Mouse (Mus musculus): ENCODE data around the gene Rab39. TPM values are rescaled to one million over a fixed set of nuclear protein-coding genes. Genes with fewer than 3 reads are reported as not detected.

The Rab39 gene
- polyA plus RNA-seq (2015; fragmentation: Nextera tagmentation; extraction: Ambion mirVana): 0.73 and 0.76 TPM in 2 replicates

DNA sequence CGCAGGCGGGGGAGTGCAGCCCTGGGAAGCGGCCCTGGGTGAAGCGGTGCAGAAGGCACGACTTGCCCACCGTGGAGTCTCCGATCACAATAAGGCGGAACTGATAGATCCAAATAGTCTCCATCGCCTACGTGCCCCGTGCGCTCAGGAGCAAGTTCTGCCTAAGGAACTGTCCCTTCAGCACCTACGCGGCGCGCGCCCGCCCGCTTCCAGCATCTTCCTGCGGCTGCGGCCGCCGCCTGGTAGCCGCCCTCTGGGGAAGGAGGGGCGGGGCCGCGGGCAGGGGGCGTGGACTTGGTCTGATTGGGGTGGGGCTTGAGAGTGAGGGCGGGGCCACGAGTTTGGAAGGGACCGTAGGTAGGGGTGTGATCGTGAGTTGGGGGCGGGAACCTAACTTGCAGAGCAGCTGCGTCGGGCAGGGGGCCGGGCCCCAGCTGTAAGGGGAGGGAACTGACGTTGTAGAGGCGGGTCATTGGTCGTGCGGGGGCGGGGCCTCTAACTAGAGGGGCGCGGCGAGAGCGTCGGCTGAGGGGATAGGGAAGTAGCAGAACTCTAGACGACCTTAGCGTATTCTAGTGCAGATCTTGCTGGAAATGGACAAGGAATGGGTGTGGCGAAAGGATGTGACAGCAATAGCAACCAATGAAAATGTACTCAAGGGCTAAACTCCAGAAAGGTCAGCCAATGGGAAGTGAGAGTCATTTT is at the start of gene Rab39:
TSS of gene Rab39 (minus strand) at position 241 of the 705 bp plus-strand sequence.
- Histone ChIP-seq H3K27me3 (ENCODE audit: control insufficient read depth, insufficient read depth, low read depth, low read length) (peaks cover 7% of the 10 kb centered on the region), H3K27ac (ENCODE audit: low read length) (no peak within 1 kb of the TSS), H3K4me3 (ENCODE audit: low read depth, low read length) (peak within 1 kb of the TSS; percentile 45), H3K4me1 (ENCODE audit: control insufficient read depth, low read depth, low read length) (peaks cover 2% of the 10 kb centered on the region), H3K4me2 (ENCODE audit: low read depth, low read length) (peak within 1 kb of the TSS; percentile 47), H3K9me3 (replicated peaks; ENCODE audit: control insufficient read depth, low read length) (no peaks in the 10 kb centered on the region), H3K36me3 (ENCODE audit: control insufficient read depth, insufficient read depth) (no peaks in the 10 kb centered on the region), H3K9ac (ENCODE audit: low read depth, low read length) (no peak within 1 kb of the TSS)
- peak; percentile 86 for ATAC-seq (ENCODE audit: low read depth)
- WGBS (ENCODE audit: insufficient replicate concordance): under 1% methylated on average over 46 of the region's 49 CpGs

- H3K9me3 ChIP-seq (replicated peaks; ENCODE audit: control insufficient read depth, low read length): no peaks in the 10 kb centered on the region
- H3K27ac ChIP-seq (ENCODE audit: low read length): no peak overlapping the region
- no peak for ATAC-seq (ENCODE audit: low read depth)
- H3K4me3 ChIP-seq (ENCODE audit: low read depth, low read length): no peak overlapping the region
- H3K36me3 ChIP-seq (ENCODE audit: control insufficient read depth, insufficient read depth): no peaks in the 10 kb centered on the region
- no peaks in the 10 kb centered on the region for H3K27me3 ChIP-seq (ENCODE audit: control insufficient read depth, insufficient read depth, low read depth, low read length)
- H3K4me1 ChIP-seq (ENCODE audit: control insufficient read depth, low read depth, low read length): no peaks in the 10 kb centered on the region
- no peak overlapping the region for H3K4me2 ChIP-seq (ENCODE audit: low read depth, low read length)
- H3K9ac ChIP-seq (ENCODE audit: low read depth, low read length): no peak overlapping the region
These were observed 48.8 kb upstream of the Rab39 start for GRCm38 (mm10) chr9:53754801-53755200.

- no peak for ATAC-seq (ENCODE audit: low read depth)
- H3K4me2 ChIP-seq (ENCODE audit: low read depth, low read length): no peak overlapping the region
- H3K36me3 ChIP-seq (ENCODE audit: control insufficient read depth, insufficient read depth): no peaks in the 10 kb centered on the region
- no peak overlapping the region for H3K27ac ChIP-seq (ENCODE audit: low read length)
- H3K27me3 ChIP-seq (ENCODE audit: control insufficient read depth, insufficient read depth, low read depth, low read length): no peaks in the 10 kb centered on the region
- no peak overlapping the region for H3K9ac ChIP-seq (ENCODE audit: low read depth, low read length)
- no peak overlapping the region for H3K4me3 ChIP-seq (ENCODE audit: low read depth, low read length)
- 25% methylated on average over 5 of the region's 5 CpGs for WGBS (ENCODE audit: insufficient replicate concordance)
- no peaks in the 10 kb centered on the region for H3K4me1 ChIP-seq (ENCODE audit: control insufficient read depth, low read depth, low read length)
- H3K9me3 ChIP-seq (replicated peaks; ENCODE audit: control insufficient read depth, low read length): no peaks in the 10 kb centered on the region
These were observed 44.9 kb upstream of the Rab39 start for GRCm38 (mm10) chr9:53750899-53751298.

DNA sequence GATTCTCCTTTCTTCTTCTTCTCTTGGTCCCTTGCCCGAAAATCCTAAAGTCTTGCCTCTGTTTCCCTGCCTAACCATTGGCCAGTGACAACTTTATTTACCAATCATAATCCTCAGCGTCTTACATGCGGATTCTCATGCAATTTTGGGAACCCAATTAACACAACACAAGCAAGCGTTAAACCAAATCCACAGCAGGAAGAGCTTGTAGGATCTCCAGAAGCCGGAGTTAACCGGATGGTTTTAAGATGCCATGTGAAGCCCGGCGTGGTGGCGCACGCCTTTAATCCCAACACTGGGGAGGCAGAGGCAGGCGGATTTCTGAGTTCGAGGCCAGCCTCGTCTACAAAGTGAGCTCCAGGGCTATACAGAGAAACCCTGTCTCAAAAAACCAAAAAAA is 44.4 kb upstream of the Rab39 start:
- Histone ChIP-seq H3K4me3 (ENCODE audit: low read depth, low read length) (no peak overlapping the region), H3K9ac (ENCODE audit: low read depth, low read length) (no peak overlapping the region), H3K9me3 (replicated peaks; ENCODE audit: control insufficient read depth, low read length) (no peaks in the 10 kb centered on the region), H3K4me1 (ENCODE audit: control insufficient read depth, low read depth, low read length) (no peaks in the 10 kb centered on the region), H3K27me3 (ENCODE audit: control insufficient read depth, insufficient read depth, low read depth, low read length) (no peaks in the 10 kb centered on the region), H3K36me3 (ENCODE audit: control insufficient read depth, insufficient read depth) (no peaks in the 10 kb centered on the region), H3K27ac (ENCODE audit: low read length) (no peak overlapping the region), H3K4me2 (ENCODE audit: low read depth, low read length) (no peak overlapping the region)
- ATAC-seq (ENCODE audit: low read depth): no peak
- WGBS (ENCODE audit: insufficient replicate concordance): 73% methylated on average over 13 of the region's 13 CpGs

- Histone ChIP-seq H3K27ac (ENCODE audit: low read length) (no peak overlapping the region), H3K36me3 (ENCODE audit: control insufficient read depth, insufficient read depth) (no peaks in the 10 kb centered on the region), H3K4me1 (ENCODE audit: control insufficient read depth, low read depth, low read length) (no peaks in the 10 kb centered on the region), H3K4me2 (ENCODE audit: low read depth, low read length) (no peak overlapping the region), H3K27me3 (ENCODE audit: control insufficient read depth, insufficient read depth, low read depth, low read length) (no peaks in the 10 kb centered on the region), H3K4me3 (ENCODE audit: low read depth, low read length) (no peak overlapping the region), H3K9ac (ENCODE audit: low read depth, low read length) (no peak overlapping the region), H3K9me3 (replicated peaks; ENCODE audit: control insufficient read depth, low read length) (no peaks in the 10 kb centered on the region)
- ATAC-seq (ENCODE audit: low read depth): no peak
- WGBS (ENCODE audit: insufficient replicate concordance): 16% methylated on average over 3 of the region's 3 CpGs
These were observed 34.9 kb upstream of the Rab39 start for GRCm38 (mm10) chr9:53740829-53741404.

- Histone ChIP-seq H3K27me3 (ENCODE audit: control insufficient read depth, insufficient read depth, low read depth, low read length) (peaks cover 7% of the 10 kb centered on the region), H3K27ac (ENCODE audit: low read length) (no peak overlapping the region), H3K9ac (ENCODE audit: low read depth, low read length) (no peak overlapping the region), H3K9me3 (replicated peaks; ENCODE audit: control insufficient read depth, low read length) (no peaks in the 10 kb centered on the region), H3K4me2 (ENCODE audit: low read depth, low read length) (peak overlapping the region; percentile 47), H3K36me3 (ENCODE audit: control insufficient read depth, insufficient read depth) (no peaks in the 10 kb centered on the region), H3K4me3 (ENCODE audit: low read depth, low read length) (peak overlapping the region; percentile 45), H3K4me1 (ENCODE audit: control insufficient read depth, low read depth, low read length) (peaks cover 2% of the 10 kb centered on the region)
- ATAC-seq (ENCODE audit: low read depth): peak; percentile 31
- WGBS (ENCODE audit: insufficient replicate concordance): under 1% methylated on average over 27 of the region's 28 CpGs
These were observed 491 bp downstream of the Rab39 start for GRCm38 (mm10) chr9:53705491-53705991.

DNA sequence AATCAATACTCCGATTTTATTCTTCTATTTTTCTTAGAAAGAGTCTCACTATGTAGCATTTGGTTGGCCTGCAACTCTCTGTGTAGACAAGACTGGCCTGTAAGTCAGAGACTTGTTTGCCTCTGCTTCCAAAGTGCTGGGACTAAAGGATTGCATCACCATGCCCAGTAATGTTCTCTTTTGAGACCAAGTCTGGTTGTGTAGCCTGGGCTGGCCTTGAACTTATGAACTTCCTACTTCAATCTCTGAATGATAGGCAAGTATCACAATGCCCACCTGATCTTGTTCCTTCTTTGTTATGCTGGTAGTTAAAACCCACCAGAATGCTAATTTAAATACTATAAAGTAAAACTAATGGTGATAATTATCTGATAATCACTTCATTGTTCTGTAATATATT is 3.0 kb downstream of the Rab39 start:
- 67% methylated on average over 1 of the region's 1 CpGs for WGBS (ENCODE audit: insufficient replicate concordance)
- Histone ChIP-seq H3K4me3 (ENCODE audit: low read depth, low read length) (no peak overlapping the region), H3K27me3 (ENCODE audit: control insufficient read depth, insufficient read depth, low read depth, low read length) (peaks cover 7% of the 10 kb centered on the region), H3K4me2 (ENCODE audit: low read depth, low read length) (no peak overlapping the region), H3K4me1 (ENCODE audit: control insufficient read depth, low read depth, low read length) (peaks cover 2% of the 10 kb centered on the region), H3K36me3 (ENCODE audit: control insufficient read depth, insufficient read depth) (no peaks in the 10 kb centered on the region), H3K9ac (ENCODE audit: low read depth, low read length) (no peak overlapping the region), H3K9me3 (replicated peaks; ENCODE audit: control insufficient read depth, low read length) (no peaks in the 10 kb centered on the region), H3K27ac (ENCODE audit: low read length) (no peak overlapping the region)
- no peak for ATAC-seq (ENCODE audit: low read depth)

DNA sequence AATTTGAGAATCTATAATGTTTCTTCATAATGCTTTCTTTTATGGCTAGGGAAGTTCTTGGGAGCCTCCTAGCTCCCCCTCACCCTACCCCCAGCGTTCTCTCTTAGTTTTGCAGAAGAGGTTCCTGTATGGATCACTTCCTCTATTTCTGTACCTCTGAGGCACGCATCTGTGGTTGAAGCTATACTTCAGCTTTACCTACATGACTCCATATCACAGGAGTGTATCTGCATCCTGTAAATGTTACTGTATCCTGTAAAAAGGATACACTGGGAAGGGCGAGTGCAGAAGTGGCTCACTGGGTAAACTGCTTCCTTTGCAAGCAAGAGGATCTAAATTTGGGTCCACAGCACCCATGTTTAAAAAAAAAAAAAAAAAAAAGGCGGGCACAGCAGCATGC is 5.5 kb downstream of the Rab39 start:
- H3K36me3 ChIP-seq (ENCODE audit: control insufficient read depth, insufficient read depth): no peaks in the 10 kb centered on the region
- H3K27me3 ChIP-seq (ENCODE audit: control insufficient read depth, insufficient read depth, low read depth, low read length): peaks cover 4% of the 10 kb centered on the region
- ATAC-seq (ENCODE audit: low read depth): no peak
- H3K4me3 ChIP-seq (ENCODE audit: low read depth, low read length): no peak overlapping the region
- no peaks in the 10 kb centered on the region for H3K4me1 ChIP-seq (ENCODE audit: control insufficient read depth, low read depth, low read length)
- no peaks in the 10 kb centered on the region for H3K9me3 ChIP-seq (replicated peaks; ENCODE audit: control insufficient read depth, low read length)
- H3K4me2 ChIP-seq (ENCODE audit: low read depth, low read length): no peak overlapping the region
- 10% methylated on average over 4 of the region's 4 CpGs for WGBS (ENCODE audit: insufficient replicate concordance)
- no peak overlapping the region for H3K9ac ChIP-seq (ENCODE audit: low read depth, low read length)
- H3K27ac ChIP-seq (ENCODE audit: low read length): no peak overlapping the region

DNA sequence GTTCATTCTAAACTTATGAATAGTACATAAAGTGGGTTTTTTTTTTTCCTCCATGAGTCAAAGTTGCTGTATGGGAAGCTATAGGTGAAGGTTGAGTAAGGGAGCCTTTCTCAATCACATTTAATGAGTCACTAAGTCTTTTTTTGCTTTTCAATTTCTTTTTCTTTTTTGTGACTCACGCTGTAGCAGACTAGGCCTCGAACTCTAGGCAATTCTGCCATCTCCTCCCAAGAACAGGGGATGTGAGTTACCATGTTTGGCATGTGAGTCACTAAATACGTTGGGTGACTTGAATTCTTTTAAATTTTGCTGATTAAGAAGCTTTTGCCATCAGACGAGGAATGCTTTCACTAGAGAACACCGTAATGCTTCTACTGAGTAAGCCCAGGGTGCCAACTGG is 10.2 kb downstream of the Rab39 start:
- Histone ChIP-seq H3K36me3 (ENCODE audit: control insufficient read depth, insufficient read depth) (no peaks in the 10 kb centered on the region), H3K4me1 (ENCODE audit: control insufficient read depth, low read depth, low read length) (no peaks in the 10 kb centered on the region), H3K4me3 (ENCODE audit: low read depth, low read length) (no peak overlapping the region), H3K27ac (ENCODE audit: low read length) (no peak overlapping the region), H3K9ac (ENCODE audit: low read depth, low read length) (no peak overlapping the region), H3K9me3 (replicated peaks; ENCODE audit: control insufficient read depth, low read length) (no peaks in the 10 kb centered on the region), H3K4me2 (ENCODE audit: low read depth, low read length) (no peak overlapping the region), H3K27me3 (ENCODE audit: control insufficient read depth, insufficient read depth, low read depth, low read length) (no peaks in the 10 kb centered on the region)
- WGBS (ENCODE audit: insufficient replicate concordance): 64% methylated on average over 5 of the region's 5 CpGs
- ATAC-seq (ENCODE audit: low read depth): no peak
